Mouse (Mus musculus) kidney, postnatal 0 days (tissue): ENCODE results near the gene Ccdc43. TPM values are rescaled to one million over a fixed set of nuclear protein-coding genes. Genes with fewer than 3 reads are reported as not detected.
"Not testable (repeated sequence)": the region's sequence is repeated elsewhere in the genome, so short reads cannot be mapped to it uniquely, and the experiment has no call there.

Experiments used
- ATAC-seq: fragments of 200-750 bp; cut with Nextera tagmentation; replicated peaks from 2 replicates; pipeline ENCODE4 v1.8.0; 2017; ENCODE audit warnings: low read depth, moderate number of reproducible peaks, moderate TSS enrichment, moderate library complexity; ENCODE audit not compliant: low FRiP score
- DNase-seq: peaks from one replicate; pipeline ENCODE4 v3.0.0-alpha.2; 2016; ENCODE audit warnings: low spot score
- H3K27ac ChIP-seq: fragments of 300-500 bp; sonication (generic); 2 replicates; pipeline ENCODE4 v1.5.1; 2014; ENCODE audit warnings: mild to moderate bottlenecking
- H3K27me3 ChIP-seq: fragments of 300-500 bp; sonication (generic); 2 replicates; pipeline ENCODE4 v1.6.1; 2014; ENCODE audit warnings: low read length, mixed read lengths; ENCODE audit not compliant: insufficient read depth
- H3K36me3 ChIP-seq: fragments of 300-500 bp; sonication (generic); 2 replicates; pipeline ENCODE4 v1.6.1; 2014; ENCODE audit warnings: low read length, mixed read lengths; ENCODE audit not compliant: insufficient read depth
- H3K4me1 ChIP-seq: fragments of 300-500 bp; sonication (generic); replicated peaks from 2 replicates; pipeline ENCODE4 v1.6.1; 2014; ENCODE audit warnings: antibody characterized with exemption, low read length, mixed read lengths; ENCODE audit not compliant: insufficient read depth
- H3K4me2 ChIP-seq: fragments of 300-500 bp; sonication (generic); 2 replicates; pipeline ENCODE4 v1.6.1; 2014; ENCODE audit warnings: mild to moderate bottlenecking, low read length, moderate library complexity, mixed read lengths
- H3K4me3 ChIP-seq: fragments of 300-500 bp; sonication (generic); replicated peaks from 2 replicates; pipeline ENCODE4 v1.5.1; 2014; ENCODE audit warnings: low read depth, low read length
- H3K9ac ChIP-seq: fragments of 300-500 bp; sonication (generic); 2 replicates; pipeline ENCODE4 v1.6.1; 2014; ENCODE audit warnings: low read depth, low read length
- H3K9me3 ChIP-seq: fragments of 300-500 bp; sonication (generic); replicated peaks from 2 replicates; pipeline ENCODE4 v1.6.1; 2016; ENCODE audit warnings: low read length, inconsistent platforms, mixed read lengths
- CTCF ChIP-seq: IDR thresholded peaks from 2 replicates; pipeline ENCODE4 v1.5.1; 2016; ENCODE audit warnings: antibody characterized with exemption, low read depth, mild to moderate bottlenecking, moderate library complexity
- WGBS: fragments of 180-500 bp; shearing (Covaris S2); extraction: QIAGEN DNeasy Blood & Tissue Kit; methylation state at CpG from one replicate; pipeline ENCODE4 v1.1.7; 2014; 5-methylcytosine and 5-hydroxymethylcytosine counted together
- polyA plus RNA-seq: library from polyadenylated mRNA; unstranded; fragments of >200 nt; fragmentation: Nextera tagmentation; extraction: Ambion mirVana; gene quantifications from 2 replicates; pipeline ENCODE4 v1.2.1, GENCODE M21; 2015

Ccdc43 gene
- polyA plus RNA-seq, 1 experiment from 2014 or later = 35.3 TPM

DNA sequence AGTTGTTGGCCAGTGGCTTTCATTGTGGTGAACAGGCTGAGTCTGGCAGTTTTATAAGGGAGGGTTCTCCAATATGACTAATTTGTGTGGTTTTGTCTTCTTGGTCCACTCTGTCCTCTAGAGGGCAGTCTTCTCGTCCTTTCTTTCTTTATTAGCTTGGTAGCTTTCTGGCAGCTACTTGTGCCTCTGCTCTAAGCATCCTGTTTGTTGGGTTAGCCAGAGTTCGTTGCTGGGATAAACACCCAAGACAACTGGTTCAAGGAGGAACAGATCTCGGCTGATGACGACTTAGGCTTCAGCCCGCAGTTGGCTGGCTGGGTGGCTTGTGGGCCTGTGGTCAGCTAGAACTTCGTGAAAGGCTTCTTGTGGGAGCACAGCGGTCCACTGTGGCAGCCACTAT is 31.0 kb upstream of the Ccdc43 start:
- H3K9ac ChIP-seq = no peak overlapping the region
- no peak overlapping the region for H3K4me2 ChIP-seq
- 34% methylated on average over 7 of the region's 7 CpGs for WGBS
- peak; percentile 71 for TF ChIP-seq CTCF
- H3K4me3 ChIP-seq = no peak overlapping the region
- H3K27ac ChIP-seq = no peak overlapping the region
- no peaks in the 10 kb centered on the region for H3K36me3 ChIP-seq
- ATAC-seq = no peak
- H3K9me3 ChIP-seq = no peaks in the 10 kb centered on the region
- no peaks in the 10 kb centered on the region for H3K4me1 ChIP-seq
- DNase-seq = peak; percentile 88
- no peaks in the 10 kb centered on the region for H3K27me3 ChIP-seq

DNA sequence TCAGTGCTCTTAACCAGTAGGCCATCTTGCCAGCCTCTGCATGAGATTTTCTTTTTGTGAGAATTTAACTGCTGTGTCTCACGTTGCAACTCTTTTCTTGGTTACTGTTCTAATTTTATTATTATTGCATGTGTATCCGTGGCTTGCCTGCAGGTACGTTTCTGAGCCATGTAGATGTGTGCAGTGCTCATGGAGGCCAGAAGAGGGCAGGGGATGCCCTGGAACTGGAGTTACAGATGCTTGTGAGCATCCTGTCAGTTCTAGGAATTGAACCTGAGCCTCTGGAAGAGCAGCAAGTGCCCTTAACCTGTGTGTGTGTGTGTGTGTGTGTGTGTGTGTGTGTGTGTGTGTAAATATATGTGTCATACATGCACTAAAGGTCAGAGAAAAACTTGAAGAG is 28.0 kb upstream of the Ccdc43 start:
- Histone ChIP-seq H3K4me2 (no peak overlapping the region), H3K9me3 (no peaks in the 10 kb centered on the region), H3K36me3 (no peaks in the 10 kb centered on the region), H3K27me3 (no peaks in the 10 kb centered on the region), H3K4me1 (no peaks in the 10 kb centered on the region), H3K4me3 (no peak overlapping the region), H3K27ac (no peak overlapping the region), H3K9ac (no peak overlapping the region)
- TF ChIP-seq CTCF = peak; percentile 61
- ATAC-seq (no peak), DNase-seq (no peak)
- 25% methylated on average over 3 of the region's 3 CpGs for WGBS

DNA sequence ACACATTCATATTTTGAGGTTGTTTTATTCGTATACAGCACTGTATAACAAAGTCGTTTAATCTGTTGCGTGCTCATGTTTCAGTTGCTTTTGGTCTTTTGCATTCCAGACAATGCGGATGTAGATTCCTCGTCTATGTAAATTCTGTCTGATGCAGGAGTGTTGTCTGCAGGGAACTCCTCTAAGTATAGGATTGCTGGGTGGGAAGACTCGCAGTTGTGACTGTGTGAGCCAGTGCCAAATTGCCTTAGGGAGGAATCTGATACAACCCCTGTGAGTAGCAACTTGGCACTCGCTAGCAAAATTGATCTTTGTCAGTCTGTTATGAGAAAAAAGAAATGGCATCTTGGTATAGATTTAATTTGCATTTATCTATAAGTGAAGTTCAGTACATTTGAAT is 18.6 kb upstream of the Ccdc43 start:
- Histone ChIP-seq H3K4me3 (no peak overlapping the region), H3K27me3 (no peaks in the 10 kb centered on the region), H3K4me1 (no peaks in the 10 kb centered on the region), H3K36me3 (no peaks in the 10 kb centered on the region), H3K27ac (no peak overlapping the region), H3K9me3 (no peaks in the 10 kb centered on the region; the same call in 1 of the 2 replicates), H3K9ac (no peak overlapping the region), H3K4me2 (no peak overlapping the region)
- WGBS = 79% methylated on average over 7 of the region's 7 CpGs
- ATAC-seq = no peak
- no peak for DNase-seq
- no peak for TF ChIP-seq CTCF

DNA sequence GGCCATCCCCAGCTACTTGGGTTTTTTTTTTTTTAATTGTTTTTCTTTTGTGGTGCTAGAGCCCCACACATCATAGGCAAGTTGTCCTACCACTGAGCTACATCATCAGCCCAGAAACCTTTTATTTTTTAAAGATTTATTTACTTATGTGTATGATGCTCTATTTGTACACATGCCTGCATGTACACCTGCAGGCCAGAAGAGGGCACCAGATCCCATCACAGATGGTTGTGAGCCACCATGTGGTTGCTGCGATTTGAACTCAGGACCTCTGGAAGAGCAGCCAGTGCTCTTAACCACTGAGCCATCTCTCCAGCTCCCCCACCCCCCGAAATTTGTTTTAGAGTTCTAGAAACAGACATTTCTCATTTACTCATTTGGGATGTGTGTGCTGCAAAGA is 17.0 kb upstream of the Ccdc43 start:
- H3K9me3 ChIP-seq, H3K4me2 ChIP-seq, ATAC-seq, H3K9ac ChIP-seq, H3K36me3 ChIP-seq, H3K4me3 ChIP-seq, DNase-seq, H3K27me3 ChIP-seq, H3K27ac ChIP-seq, H3K4me1 ChIP-seq: not testable (repeated sequence)
- peak; percentile 43 for TF ChIP-seq CTCF
- WGBS = 85% methylated on average over 2 of the region's 2 CpGs

DNA sequence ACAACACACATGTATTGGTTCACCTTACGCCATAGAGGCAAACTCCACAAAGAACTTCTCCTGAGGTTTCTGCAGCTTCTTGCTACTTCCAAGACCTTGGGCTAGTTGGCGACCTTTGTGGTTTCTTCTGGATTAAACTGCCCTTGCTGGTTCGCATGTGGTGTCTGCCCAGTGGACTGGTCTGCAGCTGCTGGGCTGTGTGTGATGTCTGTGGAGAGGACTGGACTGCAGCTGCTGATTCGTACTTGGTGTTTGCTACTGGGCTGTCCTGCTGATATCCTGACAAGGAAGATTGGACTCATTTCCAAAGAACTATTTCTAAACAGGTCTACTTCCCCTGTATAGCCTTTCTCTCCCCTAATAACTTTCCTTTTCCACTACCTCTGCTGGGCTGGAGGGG is 14.8 kb upstream of the Ccdc43 start:
- Histone ChIP-seq H3K4me2 (no peak overlapping the region), H3K4me1 (no peaks in the 10 kb centered on the region), H3K9me3 (no peaks in the 10 kb centered on the region), H3K36me3 (no peaks in the 10 kb centered on the region), H3K9ac (no peak overlapping the region), H3K27me3 (no peaks in the 10 kb centered on the region), H3K4me3 (no peak overlapping the region), H3K27ac (no peak overlapping the region)
- DNase-seq (no peak), ATAC-seq (no peak)
- TF ChIP-seq CTCF = no peak
- 94% methylated on average over 4 of the region's 4 CpGs for WGBS

DNA sequence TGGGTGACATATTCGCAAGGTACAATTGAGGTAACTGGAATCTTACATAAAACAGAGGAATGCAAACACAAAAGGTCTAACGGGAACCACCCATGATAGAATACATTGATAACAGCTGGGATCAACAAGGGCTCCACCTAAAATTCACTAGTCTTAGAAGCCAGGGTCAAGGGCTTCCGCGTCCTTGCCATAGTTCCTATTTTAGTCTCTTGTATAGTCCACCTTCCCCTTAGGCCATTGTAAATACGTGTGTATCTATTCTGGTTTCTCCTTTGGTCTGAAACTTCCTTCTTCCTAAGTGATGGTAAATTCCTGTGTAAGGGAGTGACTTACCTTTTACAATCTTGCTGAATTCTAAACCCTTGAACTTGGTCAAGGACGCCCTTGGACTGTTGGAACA is 4.6 kb upstream of the Ccdc43 start:
- not testable (repeated sequence) for ATAC-seq

DNA sequence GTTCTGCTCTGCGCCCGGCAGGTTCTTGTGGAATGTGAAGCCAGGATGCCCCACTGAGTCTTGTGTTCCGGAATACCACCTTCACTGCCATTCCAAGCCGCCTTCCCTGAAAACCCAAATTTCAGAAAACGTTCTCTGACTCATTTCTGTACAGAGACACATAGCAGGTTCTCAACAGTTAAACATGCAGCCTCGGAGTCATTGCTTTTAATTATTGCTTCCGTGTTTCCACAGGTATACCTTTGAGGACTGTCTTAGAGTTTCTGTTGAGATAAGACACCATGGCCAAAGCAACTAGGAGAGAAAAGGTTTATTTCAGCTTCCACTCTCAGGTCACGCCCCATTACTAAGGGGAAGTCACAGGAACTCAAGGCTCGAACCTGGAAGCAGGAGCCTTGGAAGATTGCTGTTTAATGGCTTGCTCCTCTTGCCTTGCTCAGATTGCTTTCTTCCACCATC is 465 bp upstream of the Ccdc43 start:
- no peaks in the 10 kb centered on the region for H3K27me3 ChIP-seq
- DNase-seq = peak; percentile 5
- H3K27ac ChIP-seq = peak overlapping the region; percentile 11; the same call in 1 of the 2 replicates
- no peak for ATAC-seq
- peaks cover 4% of the 10 kb centered on the region; the same call in 1 of the 2 replicates for H3K4me1 ChIP-seq
- WGBS = 11% methylated on average over 9 of the region's 9 CpGs
- H3K9me3 ChIP-seq = no peaks in the 10 kb centered on the region
- TF ChIP-seq CTCF = no peak
- peak overlapping the region; percentile 73 for H3K9ac ChIP-seq
- H3K4me3 ChIP-seq = peak overlapping the region; percentile 65
- peak overlapping the region; percentile 77 for H3K4me2 ChIP-seq
- no peaks in the 10 kb centered on the region for H3K36me3 ChIP-seq

More for the DNA sequence above, 4.6 kb upstream of the Ccdc43 start:
- H3K36me3 ChIP-seq, H3K27me3 ChIP-seq, H3K9ac ChIP-seq, H3K4me1 ChIP-seq, H3K27ac ChIP-seq, H3K4me3 ChIP-seq, DNase-seq, H3K9me3 ChIP-seq, H3K4me2 ChIP-seq: not testable (repeated sequence)
- WGBS = 92% methylated on average over 5 of the region's 6 CpGs
